Mouse (Mus musculus) forebrain, embryonic 12.5 days (tissue): ENCODE data around the gene Ccdc121. TPM values are rescaled to one million over a fixed set of nuclear protein-coding genes. Genes with fewer than 3 reads are reported as not detected.

ENCODE experiments used
- ATAC-seq: fragments of 200-750 bp; cut with Nextera tagmentation; 2 replicates; pipeline ENCODE4 v1.8.0; 2017; ENCODE audit warnings: moderate TSS enrichment; ENCODE audit not compliant: low FRiP score
- H3K27ac ChIP-seq: fragments of 300-500 bp; sonication (generic); 2 replicates; pipeline ENCODE4 v1.5.1; 2016; ENCODE audit warnings: mild to moderate bottlenecking
- H3K27me3 ChIP-seq: fragments of 300-500 bp; sonication (generic); 2 replicates; pipeline ENCODE4 v1.6.1; 2016; ENCODE audit warnings: mild to moderate bottlenecking
- H3K36me3 ChIP-seq: fragments of 300-500 bp; sonication (generic); replicated peaks from 2 replicates; pipeline ENCODE4 v1.6.1; 2016; ENCODE audit warnings: mild to moderate bottlenecking
- H3K4me1 ChIP-seq: fragments of 300-500 bp; sonication (generic); 2 replicates; pipeline ENCODE4 v1.6.1; 2016
- H3K4me2 ChIP-seq: fragments of 300-500 bp; sonication (generic); 2 replicates; pipeline ENCODE4 v1.6.1; 2016; ENCODE audit warnings: mild to moderate bottlenecking, moderate library complexity
- H3K4me3 ChIP-seq: fragments of 300-500 bp; sonication (generic); replicated peaks from 2 replicates; pipeline ENCODE4 v1.5.1; 2016; ENCODE audit warnings: mild to moderate bottlenecking
- H3K9ac ChIP-seq: fragments of 300-500 bp; sonication (generic); 2 replicates; pipeline ENCODE4 v1.6.1; 2016; ENCODE audit warnings: mild to moderate bottlenecking
- H3K9me3 ChIP-seq: fragments of 300-500 bp; sonication (generic); 2 replicates; pipeline ENCODE4 v1.6.1; 2016
- WGBS: fragments of 180-500 bp; shearing (Covaris S2); methylation state at CpG from one replicate; pipeline ENCODE4 v1.1.7; 2016; 5-methylcytosine and 5-hydroxymethylcytosine counted together
- polyA plus RNA-seq: library from polyadenylated mRNA; unstranded; fragments of >200 nt; fragmentation: Nextera tagmentation; extraction: Ambion mirVana; gene quantifications from 2 replicates; pipeline ENCODE4 v1.2.1, GENCODE M21; 2016

The Ccdc121 gene
- not detected in 2 replicates for polyA plus RNA-seq

DNA sequence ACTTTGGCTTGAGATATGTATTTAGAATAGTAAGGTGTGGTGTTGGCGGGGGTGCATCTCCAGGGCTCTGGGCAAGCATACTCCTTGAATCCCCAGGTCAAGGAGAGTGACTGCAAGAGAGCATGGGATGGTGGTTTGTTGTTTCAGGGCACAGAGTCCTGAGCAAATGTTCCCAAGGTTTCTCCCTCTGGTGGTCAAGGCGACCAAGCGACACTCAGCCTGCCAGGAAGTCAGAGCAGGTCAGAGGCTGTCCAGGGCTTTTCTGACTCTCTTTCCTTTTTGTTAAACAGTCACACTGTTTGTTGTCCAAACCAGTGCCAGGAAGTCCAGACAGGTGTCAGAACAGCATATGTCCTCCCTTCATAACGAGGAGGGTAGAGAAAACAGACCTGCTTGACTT is at the start of gene Ccdc121:
TSS of gene Ccdc121 (minus strand) at position 145 of the 400 bp plus-strand sequence.
- H3K9me3 ChIP-seq: no peaks in the 10 kb centered on the region
- H3K4me1 ChIP-seq: no peaks in the 10 kb centered on the region
- no peak within 1 kb of the TSS for H3K4me3 ChIP-seq
- no peak within 1 kb of the TSS for H3K4me2 ChIP-seq
- H3K9ac ChIP-seq: no peak within 1 kb of the TSS
- WGBS: 64% methylated on average over 4 of the region's 4 CpGs
- no peaks in the 10 kb centered on the region for H3K36me3 ChIP-seq
- no peak within 1 kb of the TSS for H3K27ac ChIP-seq
- ATAC-seq: no peak
- no peaks in the 10 kb centered on the region for H3K27me3 ChIP-seq

DNA sequence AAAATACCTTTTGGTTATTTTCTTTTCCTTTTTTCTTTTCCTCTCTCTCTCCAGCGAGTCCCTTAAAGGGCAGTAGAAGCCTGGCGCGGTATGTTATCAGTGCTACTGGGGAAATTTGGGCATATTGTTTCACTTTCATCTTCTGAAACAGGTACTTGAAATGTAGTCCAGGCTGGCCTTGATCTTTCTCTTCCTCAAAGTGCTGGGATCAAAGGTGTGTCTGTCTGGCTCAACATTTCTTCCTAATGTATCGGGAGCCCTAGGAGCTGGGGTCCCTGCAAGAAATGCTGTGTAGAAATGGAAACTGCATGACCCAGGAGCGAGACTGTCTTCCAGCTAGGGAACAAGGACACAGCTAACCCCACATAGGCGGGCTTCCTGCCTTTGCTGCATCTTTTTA is 49.1 kb upstream of the Ccdc121 start:
- no peaks in the 10 kb centered on the region for H3K36me3 ChIP-seq
- H3K9me3 ChIP-seq: no peaks in the 10 kb centered on the region
- peaks cover 17% of the 10 kb centered on the region for H3K27me3 ChIP-seq
- H3K9ac ChIP-seq: no peak overlapping the region
- no peak overlapping the region for H3K4me3 ChIP-seq
- no peak overlapping the region for H3K27ac ChIP-seq
- H3K4me2 ChIP-seq: no peak overlapping the region
- no peak for ATAC-seq
- peaks cover 15% of the 10 kb centered on the region for H3K4me1 ChIP-seq
- WGBS: 90% methylated on average over 6 of the region's 6 CpGs

DNA sequence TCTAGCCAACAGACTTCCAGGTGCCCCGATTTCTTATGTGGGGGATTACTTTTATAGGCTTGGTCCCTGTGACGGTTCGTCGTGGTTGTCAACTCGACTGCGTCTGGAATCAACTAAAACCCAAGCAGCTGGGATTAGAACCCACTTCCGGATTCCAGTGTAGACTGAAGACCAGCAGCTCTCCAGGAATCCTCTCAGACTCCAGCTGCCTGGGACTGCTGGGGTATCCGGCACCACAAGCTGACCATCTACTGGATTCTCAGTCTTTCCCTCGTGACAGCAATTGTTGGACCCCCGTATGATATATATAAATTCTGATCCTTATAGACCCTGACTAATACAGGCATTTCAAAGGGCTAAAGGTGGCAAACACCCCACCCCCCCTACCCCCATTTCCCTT is 48.4 kb upstream of the Ccdc121 start:
- no peaks in the 10 kb centered on the region for H3K9me3 ChIP-seq
- H3K4me2 ChIP-seq: no peak overlapping the region
- H3K9ac ChIP-seq: no peak overlapping the region
- no peak for ATAC-seq
- H3K4me3 ChIP-seq: no peak overlapping the region
- H3K36me3 ChIP-seq: no peaks in the 10 kb centered on the region
- WGBS: 78% methylated on average over 10 of the region's 10 CpGs
- peaks cover 15% of the 10 kb centered on the region for H3K4me1 ChIP-seq
- H3K27ac ChIP-seq: no peak overlapping the region
- peaks cover 17% of the 10 kb centered on the region for H3K27me3 ChIP-seq

GRCm38 (mm10) chr1:181555475-181555874 is 44.2 kb upstream of the Ccdc121 start:
- ATAC-seq: no peak
- WGBS: 90% methylated on average over 5 of the region's 5 CpGs

DNA sequence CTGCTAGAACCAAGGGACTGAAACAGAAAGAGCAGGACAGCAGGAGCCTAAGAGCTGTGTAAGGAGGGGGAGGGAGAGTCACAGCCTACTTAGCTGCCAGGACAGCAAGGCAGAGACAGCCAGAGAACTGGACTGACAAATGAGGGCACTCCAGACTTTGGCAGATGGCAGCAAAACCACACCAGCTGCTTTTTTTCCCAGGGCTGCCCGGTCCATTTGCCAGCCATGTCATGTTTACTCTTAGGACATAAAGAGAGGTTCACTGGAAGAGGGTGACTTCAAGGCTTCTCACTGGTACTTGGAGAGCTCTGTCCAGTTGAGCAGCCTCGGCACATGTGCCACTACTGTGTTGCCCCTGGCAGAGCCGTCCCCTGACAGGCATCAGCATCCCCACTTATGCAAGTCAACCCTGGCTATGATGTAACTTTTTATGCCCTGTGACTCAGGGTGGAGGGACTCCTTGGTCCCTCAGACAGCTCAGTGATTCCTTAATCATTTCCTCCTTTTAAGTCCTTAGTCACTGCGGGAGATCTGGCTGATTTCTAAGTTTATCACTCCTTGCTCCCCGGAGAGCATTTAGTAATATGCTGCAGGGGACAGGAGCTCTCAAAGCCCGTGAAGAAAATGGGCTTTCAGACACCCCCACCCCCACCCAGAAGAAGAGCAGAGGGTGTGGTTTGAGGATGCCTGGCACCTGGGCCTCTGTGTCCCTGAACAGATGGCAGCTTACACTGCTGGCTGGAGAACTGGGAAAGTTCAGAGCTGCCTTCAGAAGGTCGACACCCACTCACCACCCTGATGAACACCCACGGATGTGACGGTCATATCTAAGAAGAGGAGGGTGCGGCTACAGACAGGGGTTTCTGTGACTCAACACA is 41.5 kb upstream of the Ccdc121 start:
- ATAC-seq: no peak
- no peak overlapping the region for H3K27ac ChIP-seq
- 44% methylated on average over 10 of the region's 10 CpGs for WGBS

More at GRCm38 (mm10) chr1:181555475-181555874, 44.2 kb upstream of the Ccdc121 start:
- H3K27ac ChIP-seq: no peak overlapping the region
- H3K4me3 ChIP-seq: no peak overlapping the region
- H3K4me1 ChIP-seq: peaks cover 8% of the 10 kb centered on the region; the same call in 1 of the 2 replicates
- no peaks in the 10 kb centered on the region for H3K9me3 ChIP-seq
- H3K9ac ChIP-seq: no peak overlapping the region
- peaks cover 8% of the 10 kb centered on the region for H3K27me3 ChIP-seq
- no peaks in the 10 kb centered on the region for H3K36me3 ChIP-seq
- no peak overlapping the region for H3K4me2 ChIP-seq

DNA sequence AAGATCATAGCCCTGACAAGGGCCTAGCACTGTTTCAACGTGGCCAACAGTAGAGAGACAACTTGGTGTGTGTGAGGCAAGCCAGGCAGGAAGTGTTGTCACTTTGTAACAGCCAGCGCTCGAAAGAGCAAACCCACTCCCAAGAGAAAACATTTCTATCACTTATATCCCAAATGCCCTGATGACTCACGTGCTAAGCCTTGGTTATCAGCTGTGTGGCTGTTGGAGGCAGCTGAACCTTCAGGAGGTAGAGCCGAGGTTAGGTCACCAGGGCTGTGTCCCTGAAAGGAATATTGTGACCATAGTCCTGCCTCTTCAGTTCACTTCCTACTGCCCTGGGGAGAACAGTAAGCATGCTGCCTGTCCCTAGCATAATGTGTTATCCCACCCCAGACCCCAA is 39.6 kb upstream of the Ccdc121 start:
- H3K4me3 ChIP-seq: no peak overlapping the region
- H3K4me1 ChIP-seq: peaks cover 8% of the 10 kb centered on the region; the same call in 1 of the 2 replicates
- H3K27ac ChIP-seq: no peak overlapping the region
- H3K9ac ChIP-seq: no peak overlapping the region
- 75% methylated on average over 5 of the region's 5 CpGs for WGBS
- H3K9me3 ChIP-seq: no peaks in the 10 kb centered on the region
- no peaks in the 10 kb centered on the region for H3K27me3 ChIP-seq
- no peak overlapping the region for H3K4me2 ChIP-seq
- H3K36me3 ChIP-seq: no peaks in the 10 kb centered on the region
- ATAC-seq: no peak

More for the DNA sequence above, 41.5 kb upstream of the Ccdc121 start:
- H3K27me3 ChIP-seq: no peaks in the 10 kb centered on the region
- H3K9me3 ChIP-seq: no peaks in the 10 kb centered on the region
- H3K4me3 ChIP-seq: no peak overlapping the region
- no peaks in the 10 kb centered on the region for H3K36me3 ChIP-seq
- H3K9ac ChIP-seq: no peak overlapping the region
- peaks cover 8% of the 10 kb centered on the region; the same call in 1 of the 2 replicates for H3K4me1 ChIP-seq
- no peak overlapping the region for H3K4me2 ChIP-seq

DNA sequence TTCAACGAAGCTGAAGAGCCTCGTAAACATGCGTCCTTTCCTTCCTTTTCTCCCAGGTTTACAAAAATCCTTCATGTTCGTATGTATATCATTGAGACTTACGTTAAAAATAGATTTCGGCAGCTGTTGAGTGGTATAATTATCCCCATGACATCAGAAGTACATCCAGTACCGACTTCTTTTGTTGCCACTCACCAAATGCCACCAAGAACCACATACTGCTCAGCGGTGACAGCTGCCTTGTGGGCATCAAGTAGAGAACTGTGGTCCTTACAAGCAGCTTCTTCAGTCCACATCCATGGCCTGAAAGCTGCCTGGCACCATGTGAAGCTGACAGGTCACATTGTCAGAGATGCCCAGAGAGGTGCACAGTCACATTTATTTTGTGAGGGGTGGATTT is 38.7 kb upstream of the Ccdc121 start:
- no peak overlapping the region for H3K4me3 ChIP-seq
- ATAC-seq: no peak
- peaks cover 12% of the 10 kb centered on the region; the same call in 1 of the 2 replicates for H3K4me1 ChIP-seq
- H3K4me2 ChIP-seq: no peak overlapping the region
- 82% methylated on average over 8 of the region's 8 CpGs for WGBS
- H3K27ac ChIP-seq: no peak overlapping the region
- H3K27me3 ChIP-seq: no peaks in the 10 kb centered on the region
- no peaks in the 10 kb centered on the region for H3K36me3 ChIP-seq
- H3K9me3 ChIP-seq: no peaks in the 10 kb centered on the region
- H3K9ac ChIP-seq: no peak overlapping the region

DNA sequence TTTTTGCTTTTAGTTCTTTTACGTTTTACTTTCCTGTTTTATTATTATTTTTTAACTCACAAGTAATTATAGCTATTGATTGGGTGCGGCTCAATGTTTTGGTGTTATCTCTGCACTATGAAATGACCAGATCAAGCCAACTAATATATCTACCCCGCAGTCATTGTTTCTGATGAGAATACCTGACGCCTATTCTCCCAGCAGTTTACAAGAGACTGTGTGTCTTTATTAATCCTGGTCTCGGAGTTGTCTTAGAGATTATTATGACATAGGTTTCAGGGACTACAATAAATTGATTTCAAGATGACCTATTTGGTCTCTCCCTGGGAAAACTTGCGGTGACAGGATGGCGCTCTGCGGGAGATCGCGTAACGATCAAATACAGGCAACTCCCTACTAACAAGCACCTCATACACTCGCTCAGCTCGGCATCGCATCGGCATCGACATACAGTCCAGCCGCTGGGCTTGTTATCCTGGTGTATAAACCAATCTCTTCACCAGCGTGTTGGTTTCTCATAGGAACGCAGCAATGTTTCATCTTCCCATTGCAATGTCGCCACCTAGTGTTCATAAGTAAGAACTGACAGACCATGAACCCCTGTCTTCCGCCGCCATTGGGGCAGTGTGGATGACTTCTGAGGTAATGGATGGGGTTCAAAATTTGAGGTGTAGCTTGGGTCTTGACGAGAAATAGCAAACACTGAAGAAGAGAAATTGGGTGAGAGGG is 34.0 kb upstream of the Ccdc121 start:
- H3K4me3 ChIP-seq: no peak overlapping the region
- WGBS: 27% methylated on average over 23 of the region's 23 CpGs
- H3K4me2 ChIP-seq: peak overlapping the region; percentile 34
- peaks cover 3% of the 10 kb centered on the region; the same call in 1 of the 2 replicates for H3K4me1 ChIP-seq
- 0 out of 2 replicates have a peak, but pooled peaks cover 6% of the 10 kb centered on the region for H3K27me3 ChIP-seq
- H3K9me3 ChIP-seq: no peaks in the 10 kb centered on the region
- H3K9ac ChIP-seq: no peak overlapping the region
- no peaks in the 10 kb centered on the region for H3K36me3 ChIP-seq
- no peak overlapping the region for H3K27ac ChIP-seq
- peak; percentile 86 for ATAC-seq

GRCm38 (mm10) chr1:181543711-181544383 is 32.6 kb upstream of the Ccdc121 start:
- H3K9ac ChIP-seq: no peak overlapping the region
- ATAC-seq: no peak
- no peaks in the 10 kb centered on the region for H3K36me3 ChIP-seq
- 0 out of 2 replicates have a peak, but pooled peaks cover 6% of the 10 kb centered on the region for H3K27me3 ChIP-seq
- no peaks in the 10 kb centered on the region for H3K9me3 ChIP-seq
- no peak overlapping the region for H3K27ac ChIP-seq
- no peak overlapping the region for H3K4me2 ChIP-seq
- peaks cover 3% of the 10 kb centered on the region; the same call in 1 of the 2 replicates for H3K4me1 ChIP-seq
- WGBS: 69% methylated on average over 5 of the region's 5 CpGs
- H3K4me3 ChIP-seq: no peak overlapping the region

- Histone ChIP-seq H3K9ac (no peak overlapping the region), H3K9me3 (no peaks in the 10 kb centered on the region), H3K4me1 (peaks cover 1% of the 10 kb centered on the region; the same call in 1 of the 2 replicates), H3K27ac (no peak overlapping the region), H3K4me3 (no peak overlapping the region), H3K4me2 (no peak overlapping the region), H3K27me3 (0 out of 2 replicates have a peak, but pooled peaks cover 6% of the 10 kb centered on the region), H3K36me3 (no peaks in the 10 kb centered on the region)
- WGBS: 77% methylated on average over 22 of the region's 22 CpGs
- no peak for ATAC-seq
These were observed 28.9 kb upstream of the Ccdc121 start for GRCm38 (mm10) chr1:181539846-181540769.
